Mouse (Mus musculus): ENCODE results near the gene Olfr1404.

- no peak for TF ChIP-seq POLR2A (IDR thresholded peaks at IDR 0.05; ENCODE audit: low read depth, low read length)
- no peak for TF ChIP-seq CTCF (IDR thresholded peaks at IDR 0.05; ENCODE audit: extremely low read depth, insufficient read length, insufficient replicate concordance, low read depth, low read length)
Observed at GRCm38 (mm10) chr1:173192059-173192458, 20.1 kb upstream of the Olfr1404 start.
